Mouse (Mus musculus) heart, postnatal 14 days (tissue): ENCODE measurements at regions not wholly inside any gene's neighbourhood (a gene's known extent, or its start where the extent isn't known, plus 50 kb on each side); places are given as distances from the start of the nearest gene placed in this dataset.

Experiments used
- DNase-seq, 2 experiments: peaks; one replicate each; pipeline ENCODE4 v3.0.0; 2021 to 2022
- intact Hi-C: fragments of 180-260 bp; cut with DNase I; formaldehyde crosslinking; loops from one replicate; pipeline ENCODE4 v1.15.1; 2025

DNA sequence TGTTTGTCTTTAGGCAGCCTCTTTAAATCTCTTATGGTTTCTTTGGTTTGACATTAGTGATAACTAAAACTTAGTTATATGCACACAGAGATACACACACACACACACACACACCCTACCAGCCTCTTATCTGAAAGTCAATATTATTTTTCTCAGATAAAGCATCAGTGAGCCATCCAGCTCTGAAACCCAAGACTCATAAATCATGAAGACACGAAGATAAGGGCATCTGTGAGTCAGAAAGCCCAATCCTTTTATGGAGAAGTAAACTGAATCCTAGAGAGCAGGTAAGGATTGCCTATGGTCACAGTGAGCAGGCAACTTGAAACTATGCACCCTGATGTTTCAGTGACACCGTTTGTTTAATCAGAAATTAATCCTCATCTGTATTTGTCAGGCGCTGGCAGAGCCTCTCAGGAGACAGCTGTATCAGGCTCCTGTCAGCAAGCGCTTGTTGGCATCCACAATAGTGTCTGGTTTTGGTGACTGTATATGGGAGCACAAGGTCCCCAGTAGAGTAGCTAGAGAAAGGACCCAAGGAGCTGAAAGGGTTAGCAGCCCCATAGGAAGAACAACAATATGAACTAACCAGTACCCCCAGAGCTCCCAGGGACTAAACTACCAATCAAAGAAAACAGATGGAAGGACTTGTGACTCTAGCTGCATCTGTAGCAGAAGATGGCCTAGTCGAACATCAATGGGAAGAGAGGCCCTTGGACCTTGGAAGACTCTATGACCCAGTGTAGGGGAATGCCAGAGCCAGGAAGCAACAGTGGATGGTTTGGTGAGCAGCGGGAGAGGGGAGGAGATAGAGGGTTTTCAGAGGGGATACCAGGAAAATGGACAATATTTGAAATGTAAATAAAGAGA, 207.3 kb upstream of the Ank start:
- DNase-seq: no peak
- intact Hi-C loops: no loop called here

DNA sequence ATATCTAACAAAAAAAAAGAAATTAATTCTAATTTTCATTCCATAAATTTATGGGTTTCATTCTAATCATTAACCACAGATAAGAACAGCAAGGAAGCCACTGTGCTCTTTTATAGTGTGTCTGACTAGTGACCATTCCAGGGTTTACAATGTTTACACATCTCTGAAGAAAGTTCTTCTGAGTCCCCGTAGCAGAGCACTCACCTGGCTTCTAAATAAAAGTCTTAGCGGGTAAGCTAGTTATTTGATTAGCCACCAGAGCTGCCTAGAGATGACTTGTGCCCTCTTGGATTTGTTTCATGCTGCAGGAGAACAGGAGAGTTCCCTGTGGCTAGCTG, 206.7 kb upstream of the Ank start:
- DNase-seq: no peak
- intact Hi-C loops: no loop called here

GRCm38 (mm10) chr15:27270203-27270602, 196.3 kb upstream of the Ank start:
- DNase-seq: no peak

DNA sequence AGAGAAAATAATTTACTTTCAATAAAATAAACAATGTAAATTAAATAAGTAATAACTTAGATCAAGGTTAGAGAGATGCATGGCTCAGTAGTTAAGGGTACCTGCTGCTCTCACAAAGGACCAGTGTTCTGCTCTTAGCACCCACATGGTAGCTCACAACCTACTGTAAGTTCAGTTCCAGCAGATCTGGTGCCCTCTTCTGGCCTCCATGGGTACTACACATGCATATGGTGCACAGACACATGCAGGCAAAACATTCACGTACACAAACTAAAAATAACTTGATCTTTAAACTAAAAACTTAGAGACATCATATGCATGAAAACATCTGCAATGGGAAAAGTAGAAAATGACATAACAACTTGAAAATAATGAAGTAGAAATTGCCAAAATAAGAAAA, 184.2 kb upstream of the Ank start:
- intact Hi-C loops: no loop called here
- DNase-seq: no peak

More at GRCm38 (mm10) chr15:27270203-27270602, 196.3 kb upstream of the Ank start:
- intact Hi-C loops: no loop called here

DNA sequence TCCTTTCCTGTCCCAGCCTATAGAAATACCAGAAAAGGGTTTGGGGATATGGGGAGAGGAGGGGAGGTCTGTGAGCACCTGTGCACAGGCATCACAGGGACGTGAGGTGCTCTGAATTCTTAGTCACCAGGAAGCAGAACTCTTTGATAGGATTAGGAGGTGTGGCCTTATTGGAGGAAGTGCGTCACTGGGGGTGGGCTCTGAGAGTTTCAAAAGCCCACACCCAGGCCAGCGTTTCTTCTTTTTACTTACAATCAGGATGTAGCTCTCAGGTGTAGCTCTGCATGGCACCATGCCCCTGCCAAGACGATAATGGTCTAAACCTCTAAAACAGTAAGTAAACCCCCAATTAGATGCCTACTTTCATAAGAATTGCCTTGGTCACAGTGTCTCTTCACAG, 162.6 kb upstream of the Ank start:
- intact Hi-C loops: no loop called here
- no peak for DNase-seq

GRCm38 (mm10) chr15:27304256-27304655, 162.2 kb upstream of the Ank start:
- DNase-seq: no peak
- intact Hi-C loops: no loop called here

DNA sequence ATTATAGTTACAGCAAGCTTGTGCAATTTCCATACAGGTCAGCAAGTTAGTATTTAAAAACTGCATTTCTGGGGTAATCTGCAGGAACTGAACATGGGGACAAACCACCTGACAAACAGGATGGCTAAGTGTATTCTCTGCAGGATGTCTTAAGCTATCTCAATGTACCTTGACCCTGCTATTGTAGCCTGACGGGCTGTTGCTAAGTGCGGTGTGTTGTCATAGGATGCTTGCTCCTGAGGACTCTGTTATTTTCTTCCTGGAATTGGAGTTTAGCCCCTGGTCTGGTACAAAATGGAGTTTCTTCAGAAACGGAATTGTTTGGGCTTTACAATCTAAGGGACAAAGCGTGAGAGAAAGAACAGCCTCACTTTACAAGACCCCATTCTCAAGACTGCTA, 161.4 kb upstream of the Ank start:
- intact Hi-C loops: no loop called here
- DNase-seq: no peak

DNA sequence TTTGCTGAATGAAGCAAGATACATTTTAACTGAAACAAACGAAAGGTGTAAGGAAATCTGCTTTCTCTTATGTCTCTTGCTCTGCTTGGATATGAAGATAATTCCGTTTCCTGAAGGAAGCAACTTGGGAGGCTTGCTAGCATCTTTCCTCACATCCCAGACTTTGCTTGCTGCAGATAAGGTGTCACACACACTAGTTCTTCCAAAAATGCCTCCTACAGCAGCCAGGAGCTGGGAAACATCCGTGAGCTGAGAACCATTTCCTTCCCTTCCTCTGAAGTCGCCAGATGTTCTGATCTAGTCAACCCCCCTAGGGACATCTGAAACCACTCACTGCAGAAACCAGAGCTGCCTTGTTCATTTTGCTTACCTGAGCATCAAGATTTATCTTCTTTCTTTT, 157.8 kb upstream of the Ank start:
- DNase-seq: no peak
- intact Hi-C loops: no loop called here

GRCm38 (mm10) chr15:27315964-27316745, 150.3 kb upstream of the Ank start:
- intact Hi-C loops: loop anchor here (2.0 kb wide), 2 partner anchors 267 to 327 kb away; no protein-coding TSS in a partner anchor
- DNase-seq: no peak

DNA sequence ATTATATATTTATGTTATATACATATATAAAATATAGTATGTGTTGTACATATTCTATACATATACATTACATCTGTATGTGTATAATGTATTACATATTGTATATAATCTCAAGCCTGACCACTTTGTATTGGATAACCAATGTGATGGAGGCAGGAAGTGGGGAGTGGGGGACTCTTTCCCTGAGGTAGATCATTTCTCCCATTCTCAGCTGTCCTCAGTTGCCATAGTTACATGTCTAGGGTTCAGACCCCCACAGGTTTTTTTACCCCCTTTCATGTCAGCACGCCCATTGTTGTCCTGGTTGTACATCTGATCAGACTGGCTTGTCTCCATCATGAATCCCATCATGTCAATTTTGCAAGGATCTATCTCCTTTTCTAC, 149.7 kb upstream of the Ank start:
- intact Hi-C loops: loop anchor here (2.0 kb wide), 2 partner anchors 266 to 326 kb away; no protein-coding TSS in a partner anchor
- DNase-seq: no peak

DNA sequence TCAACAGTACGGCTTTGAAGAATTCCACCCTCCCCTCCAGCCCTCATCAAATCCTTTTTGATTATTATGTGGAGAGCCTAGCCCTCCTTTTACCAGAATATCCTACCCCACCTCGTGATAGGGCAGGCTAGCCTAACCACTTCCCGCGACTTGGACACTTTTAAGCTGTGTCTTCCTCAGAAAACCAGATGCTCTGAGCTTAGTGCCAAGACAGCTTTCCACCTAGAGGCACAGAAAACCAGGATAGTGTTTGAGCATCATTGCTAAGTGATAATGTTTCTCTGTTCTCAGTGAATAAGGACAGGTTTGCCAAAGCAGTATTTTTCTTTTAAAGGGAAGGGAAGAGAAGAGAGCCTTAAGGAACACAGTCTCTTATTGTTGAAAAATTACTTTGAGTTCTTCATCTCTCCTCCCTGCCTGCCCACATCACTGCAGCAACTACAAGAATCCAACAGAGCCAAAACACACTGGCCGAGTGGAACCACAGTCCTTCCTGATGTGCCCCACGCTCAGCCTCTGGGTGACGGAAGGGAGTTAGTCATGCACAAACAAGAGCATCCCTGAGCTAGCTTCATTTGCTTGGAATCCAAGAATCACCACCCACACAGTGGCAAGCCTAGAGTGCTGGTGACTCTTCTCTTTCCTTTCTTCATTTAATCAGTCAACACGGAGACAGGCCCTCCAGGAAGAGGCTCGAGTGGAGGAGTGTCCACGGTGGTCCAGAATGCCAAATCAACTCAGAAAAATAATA, 144.4 kb upstream of the Ank start:
- intact Hi-C loops: no loop called here

DNA sequence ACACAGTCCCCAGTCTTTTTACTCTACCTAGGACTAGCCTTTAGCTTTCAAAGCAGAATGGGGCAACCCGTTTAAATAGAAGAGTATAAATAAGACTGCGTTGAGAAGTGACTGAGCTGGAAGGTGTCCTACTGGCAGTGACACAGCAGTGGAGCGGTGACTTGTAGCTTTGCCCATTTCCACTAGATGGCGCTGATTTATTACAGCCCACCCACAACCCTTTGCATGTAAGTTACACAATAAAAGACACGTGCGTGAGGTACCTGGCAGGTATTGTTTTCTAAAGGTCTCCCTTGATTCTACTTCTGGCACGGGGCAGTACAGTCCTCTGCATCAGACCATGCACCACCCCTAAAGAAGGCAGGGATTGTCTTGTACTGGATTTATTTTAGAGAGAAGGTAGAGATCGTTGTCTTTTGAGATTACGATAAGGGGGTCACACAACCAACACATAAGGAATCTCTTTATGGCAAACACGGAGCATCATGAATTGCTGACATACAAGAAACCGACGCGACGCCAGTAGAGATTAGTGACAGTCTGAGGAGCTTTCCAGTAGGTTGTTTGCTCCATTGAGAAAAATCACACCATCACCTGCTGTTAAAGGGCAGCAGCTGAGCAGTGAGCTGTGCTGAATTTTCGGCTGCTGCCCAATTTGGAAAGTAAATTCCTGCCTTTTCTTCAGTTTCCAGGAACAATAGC, 140.5 kb upstream of the Ank start:
- intact Hi-C loops: loop anchor here (1.0 to 2.0 kb wide), 3 partner anchors 139 to 287 kb away; no protein-coding TSS in a partner anchor
- DNase-seq: peak; percentile 54 to 68

More for the DNA sequence above, 144.4 kb upstream of the Ank start:
- no peak for DNase-seq

- DNase-seq: peak in 1 of 2 experiments; percentile 4
- intact Hi-C loops: loop anchor here (1.0 to 2.0 kb wide), 3 partner anchors 138 to 286 kb away; no protein-coding TSS in a partner anchor
Measured at GRCm38 (mm10) chr15:27326549-27326876, 140.0 kb upstream of the Ank start.

GRCm38 (mm10) chr15:27327744-27328143, 138.7 kb upstream of the Ank start:
- intact Hi-C loops: loop anchor here (2.0 kb wide), 2 partner anchors 137 to 285 kb away; no protein-coding TSS in a partner anchor
- no peak for DNase-seq

GRCm38 (mm10) chr15:27328441-27328840, 138.0 kb upstream of the Ank start:
- intact Hi-C loops: no loop called here
- no peak for DNase-seq

DNA sequence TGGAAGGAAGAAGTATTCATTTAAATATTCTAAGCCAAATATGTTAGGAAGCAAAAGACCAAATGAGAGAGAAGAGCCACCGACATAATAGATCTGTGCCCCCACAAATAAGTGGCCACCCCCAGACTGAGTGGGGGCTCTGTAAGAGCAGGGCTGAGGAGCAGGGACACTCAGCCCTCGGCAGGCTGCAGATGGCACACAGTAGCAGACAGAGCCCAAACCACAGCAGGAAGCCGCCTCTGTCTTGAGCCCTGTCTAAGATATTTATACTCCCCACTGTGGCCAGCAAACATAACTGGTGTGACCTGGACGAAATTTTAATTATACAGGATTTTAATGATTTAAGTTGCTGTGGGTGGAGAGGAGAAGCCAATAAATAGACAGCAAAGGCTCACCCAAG, 126.4 kb upstream of the Ank start:
- no peak for DNase-seq
- intact Hi-C loops: no loop called here

GRCm38 (mm10) chr15:27341518-27341976, 124.9 kb upstream of the Ank start:
- intact Hi-C loops: no loop called here
- DNase-seq: no peak

DNA sequence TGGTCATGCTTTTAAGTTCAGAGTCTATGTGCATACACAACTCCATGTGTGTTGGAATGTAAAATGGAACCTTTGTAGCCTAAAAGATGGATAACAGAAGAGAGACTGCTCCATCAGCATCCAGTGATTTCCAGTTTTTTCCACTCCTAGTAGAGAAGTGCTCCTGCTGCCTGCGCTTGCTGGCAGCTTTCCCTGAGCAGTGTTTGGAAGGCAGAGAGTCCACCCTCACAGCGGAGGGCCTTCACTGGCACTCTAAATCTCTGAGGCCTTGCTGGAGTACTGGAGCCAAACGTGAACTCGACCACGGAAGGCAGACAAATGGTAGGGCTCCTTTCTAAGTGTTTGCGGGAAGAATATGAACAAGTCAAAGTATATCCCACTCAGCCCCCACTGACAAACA, 108.0 kb upstream of the Ank start:
- DNase-seq: no peak
- intact Hi-C loops: no loop called here

- no peak for DNase-seq
- intact Hi-C loops: no loop called here
Measured at GRCm38 (mm10) chr15:27359271-27359670, 107.2 kb upstream of the Ank start.

DNA sequence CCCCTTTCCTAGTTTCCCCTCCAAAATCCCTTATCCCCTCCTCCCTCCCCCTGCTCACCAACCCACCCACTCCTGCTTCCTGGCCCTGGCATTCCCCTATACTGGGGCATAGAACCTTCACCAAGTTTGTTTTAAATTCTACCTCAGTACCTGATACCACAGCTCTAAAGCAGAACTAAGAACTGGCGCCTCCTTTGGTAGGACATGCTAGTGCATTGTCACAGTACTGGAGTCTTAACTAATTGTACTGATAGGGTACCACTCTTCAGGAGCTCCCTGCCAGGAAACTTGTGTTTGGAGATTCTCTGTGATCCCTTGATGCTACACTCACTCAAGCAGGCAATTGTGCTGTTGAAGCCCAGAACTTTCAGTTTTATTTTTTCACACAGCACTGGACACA, 92.0 kb upstream of the Ank start:
- DNase-seq: no peak
- intact Hi-C loops: no loop called here
